Mouse (Mus musculus) bone marrow, adult 2 months (tissue): Measurements from ENCODE around the gene Stoml1.
"Not testable (repeated sequence)": the region's sequence is repeated elsewhere in the genome, so short reads cannot be mapped to it uniquely, and the experiment has no call there.

Experiments used
- CTCF ChIP-seq: fragments of 200-500 bp; IDR thresholded peaks from 2 replicates; pipeline ENCODE4 v1.5.1; 2011; ENCODE audit warnings: low read length, control low read depth; ENCODE audit not compliant: control insufficient read depth, insufficient read depth
- POLR2A ChIP-seq: fragments of 200-500 bp; IDR thresholded peaks from 2 replicates; pipeline ENCODE4 v1.6.1; 2011; ENCODE audit warnings: low read depth, mild to moderate bottlenecking, control low read depth, low read length, borderline replicate concordance; ENCODE audit not compliant: control insufficient read depth

- not testable (repeated sequence) for TF ChIP-seq CTCF, POLR2A
Measured at GRCm38 (mm10) chr9:58253805-58254122, 800 bp downstream of the Stoml1 start.
